Mouse (Mus musculus): ENCODE measurements at regions not wholly inside any gene's neighbourhood (a gene's known extent, or its start where the extent isn't known, plus 50 kb on each side); places are given as distances from the start of the nearest gene placed in this dataset.

DNA sequence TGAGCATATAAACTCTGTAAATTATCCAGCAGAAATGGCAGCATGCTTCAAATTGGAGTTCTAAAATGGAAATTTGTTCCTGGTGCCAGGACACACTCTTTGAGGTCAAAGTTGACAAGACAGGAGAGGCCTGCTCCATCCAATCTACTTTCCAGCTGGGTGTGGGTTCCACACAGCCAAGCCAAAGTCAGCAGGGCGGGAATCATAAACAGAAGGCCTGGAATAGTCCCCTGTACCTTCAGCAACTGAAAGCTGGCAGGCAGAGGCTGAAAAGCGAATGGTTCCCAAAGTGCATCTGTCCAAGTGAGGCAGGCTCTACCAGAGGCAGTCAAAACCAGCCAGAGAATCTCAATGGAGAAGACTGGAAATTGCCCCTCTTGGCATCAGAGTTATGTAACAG, 208.4 kb upstream of the Mctp2 start:
- TF ChIP-seq POLR2A (IDR thresholded peaks at IDR 0.05; ENCODE audit: insufficient read depth, low read depth, low read length) (no peak), CTCF (IDR thresholded peaks at IDR 0.05; ENCODE audit: insufficient read depth, low read depth, low read length) (no peak)
